Mouse (Mus musculus) left cerebral cortex, postnatal 25 days (tissue): Measurements from ENCODE around the gene Bmpr1b. TPM values are rescaled to one million over a fixed set of nuclear protein-coding genes. Genes with fewer than 3 reads are reported as not detected.

Experiments used
- DNase-seq, 2 experiments: peaks; one replicate each; pipeline ENCODE4 v3.0.0; 2022; ENCODE audit warnings: low spot score in 2 of 2, mixed read lengths in 1 of 2
- intact Hi-C: fragments of 180-260 bp; cut with DNase I; formaldehyde crosslinking; loops from one replicate; pipeline ENCODE4 v1.15.1; 2025
- total RNA-seq, 2 experiments: library from RNA; stranded (reverse); gene quantifications; 2 replicates each; pipeline ENCODE4 v1.2.3; 2021

Bmpr1b gene
- total RNA-seq, 2 experiments from 2014 or later: 15.1 to 17.9 TPM

- no peak for DNase-seq
- intact Hi-C loops: no loop called here
Observed at GRCm38 (mm10) chr3:141791026-141791780, 378.0 kb downstream of the Bmpr1b start.

Other genes starting within 250 kb of the Bmpr1b start
- 10 to 100 TPM; 18.9 to 19.1 TPM for gene Pdlim5, start 226.3 kb upstream of the Bmpr1b start, total RNA-seq